Mouse (Mus musculus): Measurements from ENCODE around the gene Sugp1.

- TF ChIP-seq CTCF (IDR thresholded peaks at IDR 0.05) (no peak), POLR2A (IDR thresholded peaks at IDR 0.05; ENCODE audit: insufficient read depth, low read depth, low read length) (no peak), EP300 (IDR thresholded peaks at IDR 0.05; ENCODE audit: insufficient read depth, low read depth, low read length) (no peak)
Observed at GRCm38 (mm10) chr8:70026151-70026550, 16.5 kb upstream of the Sugp1 start.

All from heart, adult 2 months (tissue).